In the genomic region with DNA sequence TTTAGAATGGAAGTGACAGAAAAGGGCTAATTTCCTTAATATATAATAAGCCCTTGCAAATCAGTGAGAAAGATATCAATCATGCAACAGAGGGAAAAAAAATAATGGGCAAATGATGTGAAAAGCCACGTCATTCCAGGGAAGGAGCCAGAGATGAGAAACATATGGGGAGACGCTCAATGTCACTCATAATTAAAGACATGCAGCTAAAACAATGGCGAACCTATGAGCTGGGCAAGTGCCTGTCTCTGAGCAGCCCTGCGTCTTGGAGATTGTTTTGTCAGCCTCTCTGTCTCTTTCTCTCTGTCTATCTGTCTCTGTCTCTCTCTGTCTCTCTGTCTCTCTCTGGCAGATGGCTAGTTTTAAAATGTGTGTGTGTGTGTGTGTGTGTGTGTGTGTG, we compare ENCODE assay signal across 23 mouse cellular contexts.
DNase-seq lines count a peak whose midpoint lies in the region; ATAC-seq and TF ChIP-seq lines count a peak whose summit lies in the region.
"Had no signal": no experiment of that assay in that cellular context is flagged by ENCODE, and none has a peak within 500 bp of the region (broad histone marks: within the 10 kb centered on the region; RNA-seq: fewer than 3 reads in every experiment).

No protein-coding gene starts in this region.

- DNase-seq in forebrain, embryonic 11.5 days (ENCODE audit: low spot score) = peak; percentile 13
- DNase-seq in forebrain, postnatal 0 days = no peak
- peak; percentile 59 for DNase-seq in lung, embryonic 14.5 days
- DNase-seq in lung, adult 18-20 months = no peak
- DNase-seq in urinary bladder, adult 2 months (ENCODE audit: low spot score) = no peak
- no peak for DNase-seq in spleen, postnatal 14 days (ENCODE audit: low spot score in 2 of 2)
- DNase-seq: adrenal gland, adult 2 months; adrenal gland, postnatal 25 days; cerebellum, adult 11 months; cerebellum, adult 8-10 months; cerebellum, postnatal 25 days; gastrocnemius, postnatal 10 days; heart, adult 2 months; heart, postnatal 14 days; kidney, adult 8-10 months had no signal

- H3K9ac ChIP-seq in forebrain, embryonic 11.5 days (ENCODE audit: low read length) = no peak overlapping the region
- no peak overlapping the region for H3K9ac ChIP-seq in forebrain, postnatal 0 days
- H3K9ac ChIP-seq in lung, embryonic 14.5 days = no peak overlapping the region
- H3K9ac ChIP-seq in embryonic facial prominence, embryonic 13.5 days = no peak overlapping the region
- H3K9ac ChIP-seq: forebrain, embryonic 15.5 days; heart, embryonic 15.5 days had no signal

- WGBS in forebrain, embryonic 11.5 days = 63% methylated on average over 4 of the region's 4 CpGs
- 38% methylated on average over 4 of the region's 4 CpGs for WGBS in forebrain, postnatal 0 days
- 39% methylated on average over 4 of the region's 4 CpGs for WGBS in lung, embryonic 14.5 days
- WGBS in embryonic facial prominence, embryonic 13.5 days = 19% methylated on average over 4 of the region's 4 CpGs

- H3K36me3 ChIP-seq in forebrain, embryonic 11.5 days (ENCODE audit: control insufficient read depth, insufficient read depth, low read length) = no peaks in the 10 kb centered on the region
- H3K36me3 ChIP-seq in forebrain, postnatal 0 days (ENCODE audit: insufficient read depth) = no peaks in the 10 kb centered on the region
- no peaks in the 10 kb centered on the region for H3K36me3 ChIP-seq in lung, embryonic 14.5 days (ENCODE audit: insufficient read depth)
- H3K36me3 ChIP-seq in embryonic facial prominence, embryonic 13.5 days = no peaks in the 10 kb centered on the region
- H3K36me3 ChIP-seq: forebrain, embryonic 15.5 days; heart, embryonic 15.5 days; hindbrain, embryonic 10.5 days had no signal

- ATAC-seq in forebrain, embryonic 11.5 days (replicated peaks; ENCODE audit: low FRiP score) = no peak
- no peak for ATAC-seq in forebrain, postnatal 0 days
- no peak for ATAC-seq in lung, embryonic 14.5 days (ENCODE audit: insufficient read depth)
- no peak for ATAC-seq in embryonic facial prominence, embryonic 13.5 days (ENCODE audit: insufficient number of reproducible peaks, insufficient read depth, low FRiP score, low TSS enrichment, low read depth)
- ATAC-seq: forebrain, embryonic 15.5 days; hindbrain, embryonic 16.5 days; inflammation-experienced regulatory T-cells, adult 6 months; intestine, postnatal 0 days had no signal

- H3K27me3 ChIP-seq in forebrain, embryonic 11.5 days (ENCODE audit: control insufficient read depth, insufficient read depth, low read length) = no peaks in the 10 kb centered on the region
- H3K27me3 ChIP-seq in forebrain, postnatal 0 days (ENCODE audit: insufficient read depth, low read length) = no peaks in the 10 kb centered on the region
- no peaks in the 10 kb centered on the region for H3K27me3 ChIP-seq in lung, embryonic 14.5 days (ENCODE audit: insufficient read depth, low read length)
- no peaks in the 10 kb centered on the region; the same call in 1 of the 2 replicates for H3K27me3 ChIP-seq in embryonic facial prominence, embryonic 13.5 days
- H3K27me3 ChIP-seq: forebrain, embryonic 15.5 days; heart, embryonic 15.5 days had no signal

- no peak overlapping the region for H3K4me3 ChIP-seq in forebrain, embryonic 11.5 days (ENCODE audit: low read depth, low read length)
- no peak overlapping the region for H3K4me3 ChIP-seq in forebrain, postnatal 0 days (ENCODE audit: low read depth, low read length)
- no peak overlapping the region for H3K4me3 ChIP-seq in lung, embryonic 14.5 days (ENCODE audit: low read depth, low read length)
- no peak overlapping the region for H3K4me3 ChIP-seq in embryonic facial prominence, embryonic 13.5 days
- H3K4me3 ChIP-seq: forebrain, embryonic 15.5 days; heart, adult 2 months; heart, embryonic 15.5 days; hindbrain, embryonic 10.5 days had no signal

- TF ChIP-seq CTCF in forebrain, postnatal 0 days (IDR thresholded peaks at IDR 0.05; ENCODE audit: low read depth) = no peak
- no peak for TF ChIP-seq CTCF in lung, embryonic 14.5 days (IDR thresholded peaks at IDR 0.05; ENCODE audit: low read depth)

- no peaks in the 10 kb centered on the region for H3K4me1 ChIP-seq in forebrain, embryonic 11.5 days (replicated peaks; ENCODE audit: control insufficient read depth, insufficient read depth, low read length)
- H3K4me1 ChIP-seq in forebrain, postnatal 0 days (ENCODE audit: insufficient read depth) = no peaks in the 10 kb centered on the region
- no peaks in the 10 kb centered on the region for H3K4me1 ChIP-seq in lung, embryonic 14.5 days (ENCODE audit: insufficient read depth)
- H3K4me1 ChIP-seq in embryonic facial prominence, embryonic 13.5 days = 0 out of 2 replicates have a peak, but pooled peaks cover 3% of the 10 kb centered on the region
- H3K4me1 ChIP-seq: forebrain, embryonic 15.5 days; heart, embryonic 15.5 days had no signal

- no peaks in the 10 kb centered on the region for H3K9me3 ChIP-seq in forebrain, embryonic 11.5 days (ENCODE audit: control insufficient read depth, low read length)
- H3K9me3 ChIP-seq in forebrain, postnatal 0 days (ENCODE audit: low read length) = no peaks in the 10 kb centered on the region
- H3K9me3 ChIP-seq in lung, embryonic 14.5 days (ENCODE audit: low read depth, low read length) = no peaks in the 10 kb centered on the region
- no peaks in the 10 kb centered on the region for H3K9me3 ChIP-seq in embryonic facial prominence, embryonic 13.5 days
- H3K9me3 ChIP-seq: forebrain, embryonic 15.5 days; heart, embryonic 15.5 days; hindbrain, embryonic 10.5 days had no signal

- H3K27ac ChIP-seq in forebrain, embryonic 11.5 days (ENCODE audit: low read depth, low read length) = no peak overlapping the region
- no peak overlapping the region for H3K27ac ChIP-seq in forebrain, postnatal 0 days (ENCODE audit: low read depth, low read length)
- H3K27ac ChIP-seq in lung, embryonic 14.5 days (ENCODE audit: low read depth) = no peak overlapping the region
- H3K27ac ChIP-seq in embryonic facial prominence, embryonic 13.5 days = no peak overlapping the region
- H3K27ac ChIP-seq: forebrain, embryonic 15.5 days; heart, adult 2 months; heart, embryonic 15.5 days; hindbrain, embryonic 10.5 days had no signal

- no peak overlapping the region for H3K4me2 ChIP-seq in forebrain, embryonic 11.5 days (ENCODE audit: low read depth, low read length, severe bottlenecking)
- no peak overlapping the region for H3K4me2 ChIP-seq in forebrain, postnatal 0 days (ENCODE audit: low read depth)
- no peak overlapping the region for H3K4me2 ChIP-seq in lung, embryonic 14.5 days
- peak overlapping the region; percentile 18; the same call in 1 of the 2 replicates for H3K4me2 ChIP-seq in embryonic facial prominence, embryonic 13.5 days
- H3K4me2 ChIP-seq: forebrain, embryonic 15.5 days; heart, embryonic 11.5 days; heart, embryonic 15.5 days had no signal

Comparison
In these comparisons a context has a peak if more than half of its experiments do, and no peak if none do; other contexts are left out.
1. DNase-seq: peak in forebrain, embryonic 11.5 days (single experiment) and lung, embryonic 14.5 days (single experiment); none in forebrain, postnatal 0 days (single experiment), lung, adult 18-20 months (0 of 2), urinary bladder, adult 2 months (single experiment) and spleen, postnatal 14 days (0 of 2).